Mouse (Mus musculus) right cerebral cortex, postnatal 4 days (tissue): ENCODE results near the gene Podxl2.

Experiments used
- DNase-seq: peaks from one replicate; pipeline ENCODE4 v3.0.0-alpha.2; 2022

The Podxl2 gene

DNA sequence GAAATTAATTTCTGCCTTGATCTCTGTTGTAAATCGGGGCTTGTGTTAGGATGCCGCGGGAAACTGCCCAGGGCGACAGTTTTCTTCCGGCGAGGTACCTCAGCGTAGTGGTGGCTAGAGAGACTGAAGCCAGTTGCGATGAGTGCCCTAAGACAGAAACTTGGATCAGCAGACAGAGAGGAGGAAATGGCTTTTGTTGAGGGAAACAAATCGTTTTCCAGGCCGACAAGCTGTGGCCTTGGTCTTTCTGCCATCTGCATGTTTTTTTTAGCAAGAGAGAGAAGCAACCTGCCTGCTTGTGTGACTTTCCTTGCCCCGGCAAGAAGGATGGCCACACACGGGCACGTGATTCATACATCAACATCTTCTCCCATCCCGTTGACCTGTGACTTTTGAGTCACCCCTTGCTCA is 80.3 kb downstream of the Podxl2 start:
- no peak for DNase-seq

DNA sequence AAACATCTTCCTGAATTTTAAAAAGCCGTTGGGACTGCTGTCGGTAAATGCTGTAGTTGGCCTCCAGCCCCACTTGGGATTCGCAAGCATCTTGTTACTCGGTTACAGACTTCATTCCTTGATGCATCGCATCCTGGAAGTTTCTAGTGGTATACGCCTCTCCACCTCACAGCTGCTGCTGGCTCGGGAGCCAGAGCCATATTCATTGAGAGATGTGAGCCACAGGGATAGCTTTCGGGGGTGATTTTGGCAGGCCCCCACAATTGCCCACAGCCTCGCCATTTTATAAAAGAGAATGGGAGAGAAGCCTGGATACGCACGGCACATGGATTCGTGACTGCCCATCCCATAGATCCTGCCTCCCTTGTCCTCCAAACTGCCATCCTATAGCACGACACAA is 81.0 kb downstream of the Podxl2 start:
- DNase-seq, result no peak

DNA sequence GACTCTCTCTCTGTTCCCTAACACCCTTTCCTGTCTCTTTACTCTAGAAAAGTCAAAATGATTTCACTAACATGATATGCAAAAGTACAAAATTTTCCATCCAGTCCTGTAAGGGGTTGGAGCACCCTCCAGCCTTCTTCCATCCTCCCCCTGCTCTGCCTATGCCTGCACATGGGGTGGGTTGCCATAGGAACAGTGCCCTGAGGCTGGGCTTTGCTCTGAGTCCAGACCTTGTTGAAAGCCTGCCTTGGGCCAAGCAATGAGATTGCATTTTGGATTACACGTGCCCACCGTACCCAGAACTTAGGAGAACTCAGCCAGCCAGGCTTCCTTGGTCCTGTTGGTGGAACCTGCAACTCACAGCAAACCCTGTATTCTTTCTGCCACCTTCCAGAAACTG is 81.6 kb downstream of the Podxl2 start:
- DNase-seq, result no peak
